Mouse (Mus musculus) lung, postnatal 0 days (tissue): ENCODE measurements at regions not wholly inside any gene's neighbourhood (a gene's known extent, or its start where the extent isn't known, plus 50 kb on each side); places are given as distances from the start of the nearest gene placed in this dataset.
"Not testable (repeated sequence)": the region's sequence is repeated elsewhere in the genome, so short reads cannot be mapped to it uniquely, and the experiment has no call there.

Experiments used
- ATAC-seq: fragments of 200-750 bp; cut with Nextera tagmentation; 2 replicates; pipeline ENCODE4 v1.8.0; 2017; ENCODE audit warnings: moderate library complexity
- DNase-seq: peaks from one replicate; pipeline ENCODE4 v3.0.0-alpha.2; 2016; ENCODE audit warnings: low spot score
- H3K27ac ChIP-seq: fragments of 300-500 bp; sonication (generic); 2 replicates; pipeline ENCODE4 v1.5.1; 2014; ENCODE audit warnings: antibody characterized with exemption, mild to moderate bottlenecking, low read length, mixed read lengths
- H3K27me3 ChIP-seq: fragments of 300-500 bp; sonication (generic); replicated peaks from 2 replicates; pipeline ENCODE4 v1.6.1; 2014; ENCODE audit warnings: low read length, mixed read lengths; ENCODE audit not compliant: insufficient read depth
- H3K36me3 ChIP-seq: fragments of 300-500 bp; sonication (generic); 2 replicates; pipeline ENCODE4 v1.6.1; 2014; ENCODE audit warnings: low read length, mixed read lengths; ENCODE audit not compliant: insufficient read depth
- H3K4me1 ChIP-seq: fragments of 300-500 bp; sonication (generic); 2 replicates; pipeline ENCODE4 v1.6.1; 2014; ENCODE audit warnings: antibody characterized with exemption, low read depth, low read length, mixed read lengths; ENCODE audit not compliant: insufficient read depth
- H3K4me2 ChIP-seq: fragments of 300-500 bp; sonication (generic); replicated peaks from 2 replicates; pipeline ENCODE4 v1.6.1; 2014; ENCODE audit warnings: low read depth, mild to moderate bottlenecking, low read length, moderate library complexity, mixed read lengths
- H3K4me3 ChIP-seq: fragments of 300-500 bp; sonication (generic); 2 replicates; pipeline ENCODE4 v1.5.1; 2014; ENCODE audit warnings: low read depth, low read length
- H3K9ac ChIP-seq: fragments of 300-500 bp; sonication (generic); replicated peaks from 2 replicates; pipeline ENCODE4 v1.6.1; 2014; ENCODE audit warnings: low read depth, mild to moderate bottlenecking
- H3K9me3 ChIP-seq: fragments of 300-500 bp; sonication (generic); 2 replicates; pipeline ENCODE4 v1.6.1; 2016; ENCODE audit warnings: low read length, mixed read lengths
- CTCF ChIP-seq: IDR thresholded peaks from 2 replicates; pipeline ENCODE4 v1.5.1; 2016; ENCODE audit warnings: antibody characterized with exemption, mild to moderate bottlenecking
- EP300 ChIP-seq: IDR thresholded peaks from 2 replicates; pipeline ENCODE4 v1.6.1; 2016; ENCODE audit warnings: antibody characterized with exemption, mild to moderate bottlenecking, control low read depth
- WGBS: fragments of 180-500 bp; shearing (Covaris S2); extraction: QIAGEN DNeasy Blood & Tissue Kit; methylation state at CpG from one replicate; pipeline ENCODE4 v1.1.7; 2014; 5-methylcytosine and 5-hydroxymethylcytosine counted together

GRCm38 (mm10) chr14:102199430-102199829, 469.7 kb downstream of the Lmo7 start:
- no peak for TF ChIP-seq EP300
- TF ChIP-seq CTCF, result no peak
- H3K4me3 ChIP-seq, result no peak overlapping the region
- no peak overlapping the region for H3K4me2 ChIP-seq
- H3K4me1 ChIP-seq, result no peaks in the 10 kb centered on the region
- no peaks in the 10 kb centered on the region for H3K36me3 ChIP-seq
- H3K27me3 ChIP-seq, result no peaks in the 10 kb centered on the region
- no peak for ATAC-seq
- H3K9ac ChIP-seq, result no peak overlapping the region
- 88% methylated on average over 6 of the region's 6 CpGs for WGBS
- no peaks in the 10 kb centered on the region for H3K9me3 ChIP-seq
- no peak for DNase-seq
- H3K27ac ChIP-seq, result no peak overlapping the region

- no peak overlapping the region for H3K4me2 ChIP-seq
- H3K27me3 ChIP-seq, result no peaks in the 10 kb centered on the region
- H3K4me1 ChIP-seq, result no peaks in the 10 kb centered on the region
- ATAC-seq (no peak), DNase-seq (no peak)
- H3K4me3 ChIP-seq, result no peak overlapping the region
- WGBS, result 35% methylated on average over 1 of the region's 1 CpGs
- no peak overlapping the region for H3K9ac ChIP-seq
- no peaks in the 10 kb centered on the region for H3K9me3 ChIP-seq
- H3K36me3 ChIP-seq, result no peaks in the 10 kb centered on the region
- TF ChIP-seq EP300 (no peak), CTCF (no peak)
- H3K27ac ChIP-seq, result no peak overlapping the region
Measured at GRCm38 (mm10) chr14:102190786-102191185, 461.0 kb downstream of the Lmo7 start.

DNA sequence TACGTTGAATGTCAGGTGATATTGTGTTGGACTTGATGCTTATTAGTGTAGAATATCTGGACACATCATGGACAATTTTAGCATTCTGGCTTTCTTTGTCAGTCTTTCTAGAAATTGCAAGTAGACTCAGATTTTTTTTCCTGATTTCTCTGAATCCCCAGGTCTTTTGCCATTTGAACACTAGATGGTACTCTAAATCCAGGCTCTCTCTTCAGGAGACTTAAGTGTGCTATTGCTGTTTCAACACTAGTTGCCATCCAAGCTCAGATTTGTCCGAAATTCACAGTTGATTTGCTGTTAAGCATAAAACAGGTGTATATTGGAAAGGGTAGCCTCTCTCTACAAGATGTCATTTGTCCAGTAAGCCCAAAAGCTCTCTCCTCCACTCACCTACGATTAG, 451.5 kb downstream of the Lmo7 start:
- DNase-seq (no peak), ATAC-seq (no peak)
- Histone ChIP-seq H3K4me2 (no peak overlapping the region), H3K27ac (no peak overlapping the region), H3K4me3 (no peak overlapping the region), H3K27me3 (no peaks in the 10 kb centered on the region), H3K9me3 (no peaks in the 10 kb centered on the region), H3K4me1 (no peaks in the 10 kb centered on the region), H3K36me3 (no peaks in the 10 kb centered on the region), H3K9ac (no peak overlapping the region)
- TF ChIP-seq EP300 (no peak), CTCF (peak; percentile 27; the same call in 1 of the 2 replicates)
- 61% methylated on average over 3 of the region's 3 CpGs for WGBS

GRCm38 (mm10) chr14:102171775-102172174, 442.0 kb downstream of the Lmo7 start:
- DNase-seq (no peak), ATAC-seq (no peak)
- Histone ChIP-seq H3K9ac (no peak overlapping the region), H3K4me3 (no peak overlapping the region), H3K4me1 (no peaks in the 10 kb centered on the region), H3K9me3 (no peaks in the 10 kb centered on the region), H3K4me2 (no peak overlapping the region), H3K27me3 (no peaks in the 10 kb centered on the region), H3K27ac (no peak overlapping the region), H3K36me3 (no peaks in the 10 kb centered on the region)
- TF ChIP-seq CTCF (no peak), EP300 (no peak)
- WGBS, result 64% methylated on average over 2 of the region's 2 CpGs

DNA sequence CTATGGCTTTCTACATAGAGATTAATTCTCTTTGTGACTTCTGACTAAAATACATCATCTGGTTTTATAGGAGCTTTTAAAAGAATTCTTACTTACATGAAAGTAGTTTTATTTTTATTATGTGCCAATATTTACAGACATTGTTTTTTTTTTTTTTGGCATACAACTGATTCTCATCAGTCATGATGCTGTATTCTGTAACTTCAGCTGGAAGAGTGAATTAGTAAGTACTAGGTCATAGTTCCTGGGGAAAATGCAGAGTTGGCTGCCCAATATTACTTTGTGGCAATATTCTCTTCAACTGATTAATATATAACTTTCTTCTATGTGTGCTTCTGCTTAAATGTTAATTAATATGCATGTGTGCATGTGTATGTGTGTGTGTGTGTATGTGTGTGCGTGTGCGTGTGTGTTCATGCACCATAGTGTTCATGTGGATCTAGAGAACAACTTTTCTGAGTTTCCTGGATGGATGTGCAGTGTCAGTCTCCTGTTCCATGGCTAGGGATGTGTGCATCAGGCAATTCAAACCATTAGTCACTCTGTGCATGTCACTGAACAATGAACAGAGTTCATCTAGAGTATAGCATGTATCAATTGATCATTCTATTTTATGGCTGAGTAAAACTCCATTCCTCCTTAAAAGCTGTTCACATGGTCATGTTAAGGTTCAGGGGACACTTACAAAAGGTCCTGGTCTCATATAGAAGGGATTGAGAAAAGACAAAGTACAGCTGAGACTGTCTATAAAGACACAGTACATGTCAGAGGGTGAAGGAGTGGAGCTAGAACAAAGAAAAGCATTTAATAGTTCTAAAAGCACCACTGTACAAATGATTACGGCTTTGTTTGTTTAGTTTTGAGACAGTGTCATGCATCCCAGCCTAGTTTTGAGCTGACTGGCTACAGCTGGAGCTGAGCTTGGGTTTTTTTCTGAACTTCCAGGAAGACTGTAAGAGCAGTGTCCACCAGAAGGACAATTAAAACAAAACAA, 431.8 kb downstream of the Lmo7 start:
- 57% methylated on average over 3 of the region's 3 CpGs for WGBS
- H3K27ac ChIP-seq, result no peak overlapping the region
- ATAC-seq, result peak; percentile 37

DNA sequence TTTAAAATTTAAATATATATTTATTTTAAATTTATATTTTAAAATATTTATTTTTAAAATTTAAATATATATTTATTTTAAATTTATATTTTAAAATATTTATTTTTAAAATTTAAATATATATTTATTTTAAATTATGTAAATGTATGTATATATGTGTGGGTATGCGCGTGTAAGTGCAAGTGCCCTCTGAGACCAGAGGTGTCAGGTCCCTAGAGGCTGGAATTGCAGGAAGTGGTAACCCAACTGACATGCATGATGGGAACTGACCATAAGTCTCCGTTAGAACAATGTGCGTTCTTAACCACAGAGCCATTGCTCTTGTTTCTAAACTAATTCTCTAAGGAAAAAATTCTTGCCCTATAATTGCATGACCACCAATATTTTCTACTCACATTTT, 420.7 kb downstream of the Lmo7 start:
- WGBS, result 91% methylated on average over 4 of the region's 4 CpGs
- not testable (repeated sequence) for H3K27me3 ChIP-seq, ATAC-seq, H3K4me3 ChIP-seq, H3K4me1 ChIP-seq, H3K4me2 ChIP-seq, H3K9ac ChIP-seq, H3K36me3 ChIP-seq, H3K9me3 ChIP-seq, DNase-seq, H3K27ac ChIP-seq

More for the DNA sequence above, 431.8 kb downstream of the Lmo7 start:
- Histone ChIP-seq H3K4me2 (no peak overlapping the region), H3K9me3 (no peaks in the 10 kb centered on the region), H3K4me1 (no peaks in the 10 kb centered on the region), H3K27me3 (no peaks in the 10 kb centered on the region), H3K9ac (no peak overlapping the region), H3K4me3 (no peak overlapping the region), H3K36me3 (no peaks in the 10 kb centered on the region)
- DNase-seq, result peak; percentile 28
- TF ChIP-seq EP300 (no peak), CTCF (no peak)
